Mouse (Mus musculus): ENCODE data around the gene Apela. TPM values are rescaled to one million over a fixed set of nuclear protein-coding genes. Genes with fewer than 3 reads are reported as not detected.

Gene Apela
- polyA plus RNA-seq, 1 experiment from 2014 or later, result 0.45 TPM

GRCm38 (mm10) chr8:65033056-65033455, 4.1 kb downstream of the Apela start:
- no peak for TF ChIP-seq CTCF (IDR thresholded peaks at IDR 0.05; ENCODE audit: low read depth)
- no peak for TF ChIP-seq EP300 (optimal IDR thresholded peaks at IDR 0.05)
- no peaks in the 10 kb centered on the region for H3K9me3 ChIP-seq (ENCODE audit: control insufficient read depth, low read length)
- WGBS, result 70% methylated on average over 13 of the region's 13 CpGs

GRCm38 (mm10) chr8:65032107-65032506, 5.0 kb downstream of the Apela start:
- TF ChIP-seq CTCF (IDR thresholded peaks at IDR 0.05; ENCODE audit: low read depth), result no peak
- TF ChIP-seq EP300 (optimal IDR thresholded peaks at IDR 0.05), result no peak
- DNase-seq (ENCODE audit: low spot score) (no peak), ATAC-seq (ENCODE audit: low FRiP score, low TSS enrichment) (no peak)
- H3K27me3 ChIP-seq (ENCODE audit: control insufficient read depth, insufficient read depth, low read length), result no peaks in the 10 kb centered on the region
- WGBS, result 90% methylated on average over 1 of the region's 1 CpGs
- no peaks in the 10 kb centered on the region for H3K4me1 ChIP-seq (replicated peaks; ENCODE audit: control insufficient read depth, insufficient read depth)
- H3K4me2 ChIP-seq (replicated peaks; ENCODE audit: low read depth), result no peak overlapping the region
- no peak overlapping the region for H3K4me3 ChIP-seq (ENCODE audit: low read depth, low read length)
- no peak overlapping the region for H3K9ac ChIP-seq (ENCODE audit: low read length)
- H3K9me3 ChIP-seq (ENCODE audit: control insufficient read depth, low read length), result no peaks in the 10 kb centered on the region
- H3K27ac ChIP-seq (replicated peaks), result no peak overlapping the region
- no peaks in the 10 kb centered on the region for H3K36me3 ChIP-seq (ENCODE audit: control insufficient read depth, insufficient read depth, low read length)

More at GRCm38 (mm10) chr8:65033056-65033455, 4.1 kb downstream of the Apela start:
- H3K4me1 ChIP-seq (replicated peaks; ENCODE audit: control insufficient read depth, insufficient read depth), result no peaks in the 10 kb centered on the region
- H3K27ac ChIP-seq (replicated peaks), result no peak overlapping the region
- H3K4me3 ChIP-seq (ENCODE audit: low read depth, low read length), result no peak overlapping the region
- H3K27me3 ChIP-seq (ENCODE audit: control insufficient read depth, insufficient read depth, low read length), result no peaks in the 10 kb centered on the region
- no peak overlapping the region for H3K4me2 ChIP-seq (replicated peaks; ENCODE audit: low read depth)
- H3K36me3 ChIP-seq (ENCODE audit: control insufficient read depth, insufficient read depth, low read length), result no peaks in the 10 kb centered on the region
- DNase-seq (ENCODE audit: low spot score) (no peak), ATAC-seq (ENCODE audit: low FRiP score, low TSS enrichment) (no peak)
- no peak overlapping the region for H3K9ac ChIP-seq (ENCODE audit: low read length)

- Histone ChIP-seq H3K9ac (ENCODE audit: low read length) (no peak overlapping the region), H3K36me3 (ENCODE audit: control insufficient read depth, insufficient read depth, low read length) (no peaks in the 10 kb centered on the region), H3K9me3 (ENCODE audit: control insufficient read depth, low read length) (no peaks in the 10 kb centered on the region), H3K4me1 (replicated peaks; ENCODE audit: control insufficient read depth, insufficient read depth) (no peaks in the 10 kb centered on the region), H3K4me3 (ENCODE audit: low read depth, low read length) (no peak overlapping the region), H3K27ac (replicated peaks) (no peak overlapping the region), H3K27me3 (ENCODE audit: control insufficient read depth, insufficient read depth, low read length) (no peaks in the 10 kb centered on the region), H3K4me2 (replicated peaks; ENCODE audit: low read depth) (no peak overlapping the region)
- WGBS, result 52% methylated on average over 4 of the region's 4 CpGs
- no peak for ATAC-seq (ENCODE audit: low FRiP score, low TSS enrichment)
- TF ChIP-seq EP300 (optimal IDR thresholded peaks at IDR 0.05) (no peak), CTCF (IDR thresholded peaks at IDR 0.05; ENCODE audit: low read depth) (no peak)
- DNase-seq (ENCODE audit: low spot score), result no peak
These were observed 6.2 kb downstream of the Apela start for GRCm38 (mm10) chr8:65030735-65031485.

GRCm38 (mm10) chr8:65029776-65030175, 7.4 kb downstream of the Apela start:
- Histone ChIP-seq H3K4me3 (ENCODE audit: low read depth, low read length) (no peak overlapping the region), H3K4me1 (replicated peaks; ENCODE audit: control insufficient read depth, insufficient read depth) (no peaks in the 10 kb centered on the region), H3K27me3 (ENCODE audit: control insufficient read depth, insufficient read depth, low read length) (no peaks in the 10 kb centered on the region), H3K4me2 (replicated peaks; ENCODE audit: low read depth) (no peak overlapping the region), H3K9ac (ENCODE audit: low read length) (no peak overlapping the region), H3K27ac (replicated peaks) (no peak overlapping the region), H3K36me3 (ENCODE audit: control insufficient read depth, insufficient read depth, low read length) (no peaks in the 10 kb centered on the region), H3K9me3 (ENCODE audit: control insufficient read depth, low read length) (no peaks in the 10 kb centered on the region)
- no peak for TF ChIP-seq CTCF (IDR thresholded peaks at IDR 0.05; ENCODE audit: low read depth)
- TF ChIP-seq EP300 (optimal IDR thresholded peaks at IDR 0.05), result no peak
- WGBS, result 82% methylated on average over 4 of the region's 4 CpGs
- DNase-seq (ENCODE audit: low spot score) (no peak), ATAC-seq (ENCODE audit: low FRiP score, low TSS enrichment) (no peak)

GRCm38 (mm10) chr8:65028959-65029686, 8.0 kb downstream of the Apela start:
- no peaks in the 10 kb centered on the region for H3K27me3 ChIP-seq (ENCODE audit: control insufficient read depth, insufficient read depth, low read length)
- no peak overlapping the region for H3K4me3 ChIP-seq (ENCODE audit: low read depth, low read length)
- WGBS, result 75% methylated on average over 12 of the region's 12 CpGs
- ATAC-seq (ENCODE audit: low FRiP score, low TSS enrichment) (no peak), DNase-seq (ENCODE audit: low spot score) (no peak)
- no peaks in the 10 kb centered on the region for H3K9me3 ChIP-seq (ENCODE audit: control insufficient read depth, low read length)
- no peak overlapping the region for H3K4me2 ChIP-seq (replicated peaks; ENCODE audit: low read depth)
- no peak overlapping the region for H3K27ac ChIP-seq (replicated peaks)
- TF ChIP-seq EP300 (optimal IDR thresholded peaks at IDR 0.05) (no peak), CTCF (IDR thresholded peaks at IDR 0.05; ENCODE audit: low read depth) (peak; percentile 12; the same call in 1 of the 2 replicates)
- H3K36me3 ChIP-seq (ENCODE audit: control insufficient read depth, insufficient read depth, low read length), result no peaks in the 10 kb centered on the region
- no peaks in the 10 kb centered on the region for H3K4me1 ChIP-seq (replicated peaks; ENCODE audit: control insufficient read depth, insufficient read depth)
- no peak overlapping the region for H3K9ac ChIP-seq (ENCODE audit: low read length)

GRCm38 (mm10) chr8:65022485-65022884, 14.7 kb downstream of the Apela start:
- no peak for ATAC-seq (ENCODE audit: low FRiP score, low TSS enrichment)
- Histone ChIP-seq H3K4me3 (ENCODE audit: low read depth, low read length) (no peak overlapping the region), H3K27ac (replicated peaks) (no peak overlapping the region), H3K9me3 (ENCODE audit: control insufficient read depth, low read length) (no peaks in the 10 kb centered on the region), H3K36me3 (ENCODE audit: control insufficient read depth, insufficient read depth, low read length) (no peaks in the 10 kb centered on the region), H3K4me2 (replicated peaks; ENCODE audit: low read depth) (no peak overlapping the region), H3K27me3 (ENCODE audit: control insufficient read depth, insufficient read depth, low read length) (no peaks in the 10 kb centered on the region), H3K9ac (ENCODE audit: low read length) (no peak overlapping the region), H3K4me1 (replicated peaks; ENCODE audit: control insufficient read depth, insufficient read depth) (no peaks in the 10 kb centered on the region)
- DNase-seq (ENCODE audit: low spot score), result peak; percentile 73
- TF ChIP-seq EP300 (optimal IDR thresholded peaks at IDR 0.05) (no peak), CTCF (IDR thresholded peaks at IDR 0.05; ENCODE audit: low read depth) (peak; percentile 85)
- WGBS, result 46% methylated on average over 8 of the region's 8 CpGs

Measured in stomach, postnatal 0 days (tissue).